Mouse (Mus musculus) intestine, embryonic 16.5 days (tissue): ENCODE measurements at regions not wholly inside any gene's neighbourhood (a gene's known extent, or its start where the extent isn't known, plus 50 kb on each side); places are given as distances from the start of the nearest gene placed in this dataset.

Experiments
- ATAC-seq: fragments of 200-750 bp; cut with Nextera tagmentation; 2 replicates; pipeline ENCODE4 v1.8.0; 2017; ENCODE audit warnings: moderate TSS enrichment, moderate library complexity
- H3K27ac ChIP-seq: fragments of 300-500 bp; sonication (generic); 2 replicates; pipeline ENCODE4 v1.5.1; 2014; ENCODE audit warnings: mild to moderate bottlenecking, low read length
- H3K27me3 ChIP-seq: fragments of 300-500 bp; sonication (generic); replicated peaks from 2 replicates; pipeline ENCODE4 v1.6.1; 2014; ENCODE audit warnings: low read length, control low read depth, mixed read lengths; ENCODE audit not compliant: control insufficient read depth, insufficient read depth
- H3K36me3 ChIP-seq: fragments of 300-500 bp; sonication (generic); 2 replicates; pipeline ENCODE4 v1.6.1; 2014; ENCODE audit warnings: low read length, control low read depth; ENCODE audit not compliant: control insufficient read depth, insufficient read depth
- H3K4me1 ChIP-seq: fragments of 300-500 bp; sonication (generic); 2 replicates; pipeline ENCODE4 v1.6.1; 2014; ENCODE audit warnings: low read length, control low read depth, mixed read lengths; ENCODE audit not compliant: control insufficient read depth, insufficient read depth
- H3K4me2 ChIP-seq: fragments of 300-500 bp; sonication (generic); 2 replicates; pipeline ENCODE4 v1.6.1; 2014; ENCODE audit warnings: low read depth, low read length, control low read depth
- H3K4me3 ChIP-seq: fragments of 300-500 bp; sonication (generic); 2 replicates; pipeline ENCODE4 v1.5.1; 2014; ENCODE audit warnings: mild to moderate bottlenecking, low read length
- H3K9ac ChIP-seq: fragments of 300-500 bp; sonication (generic); 2 replicates; pipeline ENCODE4 v1.6.1; 2014; ENCODE audit warnings: low read depth, low read length
- H3K9me3 ChIP-seq: fragments of 300-500 bp; sonication (generic); 2 replicates; pipeline ENCODE4 v1.6.1; 2016; ENCODE audit warnings: low read length, control low read depth; ENCODE audit not compliant: control insufficient read depth
- WGBS: fragments of 180-500 bp; shearing (Covaris S2); extraction: QIAGEN DNeasy Blood & Tissue Kit; methylation state at CpG from one replicate; pipeline ENCODE4 v1.1.7; 2014; 5-methylcytosine and 5-hydroxymethylcytosine counted together

- H3K4me3 ChIP-seq = no peak overlapping the region
- WGBS = 83% methylated on average over 11 of the region's 11 CpGs
- no peak overlapping the region for H3K9ac ChIP-seq
- no peak overlapping the region for H3K27ac ChIP-seq
- no peaks in the 10 kb centered on the region for H3K4me1 ChIP-seq
- no peak for ATAC-seq
- H3K36me3 ChIP-seq = no peaks in the 10 kb centered on the region
- H3K4me2 ChIP-seq = no peak overlapping the region
- H3K9me3 ChIP-seq = no peaks in the 10 kb centered on the region
- H3K27me3 ChIP-seq = no peaks in the 10 kb centered on the region
Measured at GRCm38 (mm10) chr6:24384193-24384888, 130.5 kb downstream of the Iqub start.

DNA sequence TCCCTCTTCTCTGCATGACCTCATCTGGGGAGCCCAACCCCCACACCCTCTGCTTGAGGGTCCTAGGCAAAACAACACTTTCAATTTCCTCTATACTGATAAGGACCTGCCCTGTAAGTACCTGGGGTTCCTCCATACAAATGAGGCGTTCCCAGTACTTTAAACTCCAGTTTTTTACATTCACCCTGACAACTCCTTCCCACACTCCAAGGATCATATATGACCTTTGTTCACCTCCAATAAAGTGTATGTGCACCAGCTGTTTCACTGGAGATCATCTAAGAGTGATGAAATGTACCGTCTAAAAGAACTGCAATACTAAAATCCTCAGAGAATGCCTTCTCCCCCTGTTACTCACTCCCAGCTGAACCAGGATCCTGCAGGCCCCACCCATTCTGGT, 135.0 kb downstream of the Iqub start:
- Histone ChIP-seq H3K4me3 (no peak overlapping the region), H3K27ac (no peak overlapping the region), H3K4me1 (no peaks in the 10 kb centered on the region), H3K27me3 (no peaks in the 10 kb centered on the region), H3K36me3 (no peaks in the 10 kb centered on the region), H3K9ac (no peak overlapping the region), H3K9me3 (no peaks in the 10 kb centered on the region), H3K4me2 (no peak overlapping the region)
- WGBS = 39% methylated on average over 2 of the region's 2 CpGs
- ATAC-seq = peak; percentile 96

- no peak for ATAC-seq
- no peaks in the 10 kb centered on the region for H3K36me3 ChIP-seq
- no peaks in the 10 kb centered on the region for H3K4me1 ChIP-seq
- WGBS = 86% methylated on average over 4 of the region's 4 CpGs
- no peak overlapping the region for H3K4me2 ChIP-seq
- H3K9me3 ChIP-seq = no peaks in the 10 kb centered on the region
- no peak overlapping the region for H3K9ac ChIP-seq
- no peak overlapping the region for H3K27ac ChIP-seq
- H3K27me3 ChIP-seq = no peaks in the 10 kb centered on the region
- H3K4me3 ChIP-seq = no peak overlapping the region
Measured at GRCm38 (mm10) chr6:24376728-24377127, 138.1 kb downstream of the Iqub start.

- no peaks in the 10 kb centered on the region for H3K4me1 ChIP-seq
- 81% methylated on average over 6 of the region's 6 CpGs for WGBS
- no peaks in the 10 kb centered on the region for H3K9me3 ChIP-seq
- no peak for ATAC-seq
- H3K9ac ChIP-seq = no peak overlapping the region
- no peak overlapping the region for H3K4me2 ChIP-seq
- no peaks in the 10 kb centered on the region for H3K36me3 ChIP-seq
- H3K27ac ChIP-seq = no peak overlapping the region
- no peak overlapping the region for H3K4me3 ChIP-seq
- H3K27me3 ChIP-seq = no peaks in the 10 kb centered on the region
Measured at GRCm38 (mm10) chr6:24373161-24373560, 141.7 kb downstream of the Iqub start.

GRCm38 (mm10) chr6:24371680-24372079, 143.2 kb downstream of the Iqub start:
- no peak overlapping the region for H3K27ac ChIP-seq
- no peak overlapping the region for H3K4me3 ChIP-seq
- H3K4me2 ChIP-seq = no peak overlapping the region
- no peaks in the 10 kb centered on the region for H3K36me3 ChIP-seq
- peak; percentile 84 for ATAC-seq
- WGBS = 43% methylated on average over 1 of the region's 1 CpGs
- no peaks in the 10 kb centered on the region for H3K9me3 ChIP-seq
- no peaks in the 10 kb centered on the region for H3K4me1 ChIP-seq
- no peaks in the 10 kb centered on the region for H3K27me3 ChIP-seq
- no peak overlapping the region for H3K9ac ChIP-seq

DNA sequence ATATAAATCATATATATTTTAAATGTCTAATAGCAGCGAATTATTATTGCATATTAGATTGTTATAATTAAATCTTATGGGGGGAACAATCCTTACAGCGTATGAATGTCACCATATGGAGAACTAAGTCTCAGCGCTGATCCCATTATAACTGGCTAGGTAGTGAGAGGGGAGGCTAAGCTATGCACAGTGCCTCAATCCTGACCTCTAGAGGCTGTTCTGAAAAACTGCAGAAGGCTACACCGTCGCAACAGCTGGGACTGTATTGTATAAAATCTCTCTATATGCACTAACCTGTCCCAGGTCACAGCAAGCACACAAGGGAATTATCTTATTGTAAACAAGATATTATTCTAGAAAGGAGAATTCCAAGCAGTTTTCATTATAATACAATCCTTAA, 164.0 kb downstream of the Iqub start:
- peak; percentile 86 for ATAC-seq
- Histone ChIP-seq H3K36me3 (no peaks in the 10 kb centered on the region), H3K4me1 (peaks cover 4% of the 10 kb centered on the region; the same call in 1 of the 2 replicates), H3K27ac (no peak overlapping the region), H3K9ac (no peak overlapping the region), H3K4me2 (no peak overlapping the region), H3K9me3 (no peaks in the 10 kb centered on the region), H3K4me3 (no peak overlapping the region), H3K27me3 (no peaks in the 10 kb centered on the region)
- 9% methylated on average over 5 of the region's 5 CpGs for WGBS

GRCm38 (mm10) chr6:24348481-24349062, 166.3 kb downstream of the Iqub start:
- no peak overlapping the region for H3K4me3 ChIP-seq
- no peak for ATAC-seq
- no peak overlapping the region for H3K27ac ChIP-seq
- WGBS = 53% methylated on average over 8 of the region's 8 CpGs
- no peaks in the 10 kb centered on the region for H3K27me3 ChIP-seq
- no peaks in the 10 kb centered on the region for H3K36me3 ChIP-seq
- H3K9me3 ChIP-seq = no peaks in the 10 kb centered on the region
- no peak overlapping the region for H3K4me2 ChIP-seq
- H3K4me1 ChIP-seq = peaks cover 4% of the 10 kb centered on the region; the same call in 1 of the 2 replicates
- no peak overlapping the region for H3K9ac ChIP-seq

DNA sequence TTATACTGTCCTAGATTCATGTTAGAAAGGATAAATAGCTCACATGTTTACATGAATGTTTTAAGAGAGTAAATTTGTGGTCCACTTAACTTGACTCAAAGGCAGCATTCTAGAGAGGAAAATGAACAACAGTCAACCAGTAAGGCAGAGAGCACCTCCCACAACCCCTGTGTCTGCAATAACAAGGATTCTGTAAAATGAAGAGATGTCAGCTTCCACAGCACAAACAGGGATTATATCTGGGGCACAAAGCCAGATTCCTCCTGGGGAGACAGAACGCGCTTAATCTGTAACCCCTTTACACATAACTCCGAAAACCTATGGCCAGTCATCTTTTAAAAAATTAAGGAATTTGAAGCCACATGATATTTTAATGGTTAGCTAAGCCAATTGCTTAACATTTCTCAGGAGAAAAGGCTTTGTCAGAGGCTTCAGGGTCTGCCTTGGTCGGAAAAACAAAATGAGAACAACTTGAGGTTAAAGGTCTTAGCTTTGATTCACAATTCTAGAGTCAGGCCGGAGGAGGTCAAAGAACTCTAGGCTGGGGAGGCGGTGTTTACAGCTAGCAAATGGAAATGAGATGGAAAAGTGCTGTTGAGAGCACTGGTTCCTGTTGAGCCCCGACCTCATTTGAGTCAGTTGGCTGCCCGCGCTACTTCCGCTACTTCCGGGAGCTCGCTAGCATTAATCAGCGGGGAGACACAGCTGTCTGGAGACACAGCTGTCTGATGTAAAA, 167.0 kb downstream of the Iqub start:
- Histone ChIP-seq H3K27ac (no peak overlapping the region), H3K36me3 (no peaks in the 10 kb centered on the region), H3K27me3 (no peaks in the 10 kb centered on the region), H3K4me3 (no peak overlapping the region), H3K4me1 (peaks cover 4% of the 10 kb centered on the region; the same call in 1 of the 2 replicates), H3K9me3 (no peaks in the 10 kb centered on the region), H3K4me2 (no peak overlapping the region), H3K9ac (no peak overlapping the region)
- 56% methylated on average over 13 of the region's 13 CpGs for WGBS
- ATAC-seq = peak; percentile 63

- H3K4me3 ChIP-seq = no peak overlapping the region
- H3K27me3 ChIP-seq = no peaks in the 10 kb centered on the region
- no peaks in the 10 kb centered on the region for H3K36me3 ChIP-seq
- no peak for ATAC-seq
- H3K27ac ChIP-seq = no peak overlapping the region
- no peak overlapping the region for H3K4me2 ChIP-seq
- H3K4me1 ChIP-seq = no peaks in the 10 kb centered on the region
- no peak overlapping the region for H3K9ac ChIP-seq
- H3K9me3 ChIP-seq = no peaks in the 10 kb centered on the region
Measured at GRCm38 (mm10) chr6:24342471-24342870, 172.4 kb downstream of the Iqub start.
